Mouse (Mus musculus) erythroblast, embryonic 14.5 days (primary cell): Measurements from ENCODE around the gene Prmt1.

ENCODE experiments used
- GATA1 ChIP-seq: IDR thresholded peaks from 2 replicates; pipeline ENCODE4 v1.6.1; 2012; ENCODE audit warnings: low read length, inconsistent platforms, mixed read lengths
- TAL1 ChIP-seq: IDR thresholded peaks from 3 replicates; pipeline ENCODE4 v1.6.1; 2012; ENCODE audit warnings: low read length, inconsistent platforms, mixed read lengths

GRCm38 (mm10) chr7:44957183-44957835 is 29.1 kb downstream of the Prmt1 start:
- TF ChIP-seq GATA1 (no peak), TAL1 (no peak)
